Mouse (Mus musculus): Measurements from ENCODE around the gene Car11.

DNA sequence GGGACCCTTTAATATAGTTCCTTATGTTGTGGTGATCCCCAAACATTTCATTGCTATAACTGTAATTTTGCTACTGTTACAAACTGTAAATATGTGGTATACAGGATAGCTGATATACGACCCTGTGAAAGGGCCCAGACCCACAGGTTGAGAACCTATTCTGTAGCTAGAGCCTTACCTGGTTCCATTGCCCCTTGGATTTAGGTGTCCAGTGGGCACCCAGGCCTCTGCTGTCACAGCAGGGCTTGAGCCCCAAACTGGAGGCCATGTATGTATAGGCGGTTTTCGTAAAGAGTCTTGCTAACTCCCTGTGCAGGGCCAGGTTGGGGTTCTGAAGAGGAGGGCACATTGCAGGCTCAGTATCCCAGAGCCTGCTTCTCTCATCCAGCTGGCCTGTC lies 16.8 kb downstream of the Car11 start:
- TF ChIP-seq UBTF (IDR thresholded peaks at IDR 0.05; ENCODE audit: borderline replicate concordance, insufficient read depth, low read depth, low read length) (no peak), RCOR1 (IDR thresholded peaks at IDR 0.05; ENCODE audit: low read depth, low read length) (no peak), CTCF (IDR thresholded peaks at IDR 0.05 in 2 of 3, conservative IDR thresholded peaks at IDR 0.05 in 1 of 3; ENCODE audit: control insufficient read depth in 1 of 3, insufficient read depth in 1 of 3, low read depth in 2 of 3, low read length in 3 of 3, poor library complexity in 1 of 3, severe bottlenecking in 1 of 3) (no peak), USF1 (IDR thresholded peaks at IDR 0.05; ENCODE audit: low read depth, low read length) (no peak), POLR2A (IDR thresholded peaks at IDR 0.05; ENCODE audit: control insufficient read depth in 1 of 2, insufficient read depth in 1 of 2, low read depth in 1 of 2, low read length in 2 of 2, poor library complexity in 1 of 2) (no peak), JUND (IDR thresholded peaks at IDR 0.05; ENCODE audit: low read depth, low read length) (no peak), ZC3H11A (IDR thresholded peaks at IDR 0.05; ENCODE audit: low read depth, low read length) (no peak), HCFC1 (IDR thresholded peaks at IDR 0.05; ENCODE audit: low read depth, low read length) (no peak), TAL1 (IDR thresholded peaks at IDR 0.05; ENCODE audit: low read length) (no peak), SMC3 (IDR thresholded peaks at IDR 0.05; ENCODE audit: low read depth, low read length) (no peak), EP300 (IDR thresholded peaks at IDR 0.05; ENCODE audit: low read depth in 1 of 2, low read length in 2 of 2) (no peak), ZNF384 (IDR thresholded peaks at IDR 0.05; ENCODE audit: low read depth, low read length) (no peak), POLR2AphosphoS5 (IDR thresholded peaks at IDR 0.05; ENCODE audit: borderline replicate concordance, low read depth, low read length) (no peak), BHLHE40 (IDR thresholded peaks at IDR 0.05; ENCODE audit: borderline replicate concordance, low read depth, low read length) (no peak)

Data from MEL (cell line).